Mouse (Mus musculus): ENCODE measurements around the gene Camkk2. TPM values are rescaled to one million over a fixed set of nuclear protein-coding genes. Genes with fewer than 3 reads are reported as not detected.
A peak's percentile ranks its signal among the peaks of the same experiment; 100 is the strongest.

Gene Camkk2
- polyA plus RNA-seq (2015; fragmentation: Nextera tagmentation; extraction: Ambion mirVana): 70.7 and 75.6 TPM in 2 replicates

DNA sequence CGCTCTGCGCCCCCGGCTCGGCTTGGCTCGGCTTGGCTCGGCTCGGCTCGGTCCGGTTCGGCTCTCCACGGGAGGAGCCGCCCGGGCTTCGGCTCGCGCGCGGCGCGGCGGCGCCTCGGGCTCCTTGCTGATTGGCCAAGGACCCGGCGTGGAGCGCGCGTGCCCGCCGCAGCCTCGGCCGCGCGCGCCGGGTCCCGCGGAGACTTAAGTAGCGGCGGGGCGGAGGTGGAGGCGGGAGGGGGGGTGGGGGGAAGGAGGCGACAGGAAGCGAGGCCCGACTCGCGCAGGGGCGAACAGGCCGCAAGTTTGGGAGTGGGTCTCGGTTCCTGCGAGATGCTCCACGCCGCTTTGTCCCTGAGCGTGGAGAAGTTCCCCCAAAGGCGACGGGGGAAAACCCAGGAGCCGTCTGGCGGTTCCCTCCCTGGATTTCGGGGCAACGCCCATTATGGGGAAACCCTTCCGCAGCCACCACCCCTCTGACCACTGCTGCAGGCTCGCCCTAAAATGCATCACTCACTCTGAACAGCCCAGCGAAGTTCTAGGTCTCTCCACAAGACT is at the start of gene Camkk2:
TSS of gene Camkk2 (minus strand) at position 133 of the 558 bp plus-strand sequence.
- peaks cover 19% of the 10 kb centered on the region for H3K4me1 ChIP-seq (replicated peaks; ENCODE audit: control insufficient read depth, insufficient read depth, low read length)
- 0% methylated on average over 38 of the region's 63 CpGs for WGBS
- H3K36me3 ChIP-seq (ENCODE audit: control insufficient read depth, insufficient read depth): no peaks in the 10 kb centered on the region
- peak; percentile 90 for ATAC-seq
- H3K9ac ChIP-seq (replicated peaks; ENCODE audit: low read depth, low read length): peak within 1 kb of the TSS; percentile 89
- H3K27ac ChIP-seq (ENCODE audit: low read length): peak within 1 kb of the TSS; percentile 31; the same call in 1 of the 2 replicates
- H3K4me2 ChIP-seq (ENCODE audit: low read length): peak within 1 kb of the TSS; percentile 88
- no peaks in the 10 kb centered on the region for H3K9me3 ChIP-seq (ENCODE audit: control insufficient read depth, low read length)
- H3K27me3 ChIP-seq (replicated peaks; ENCODE audit: control insufficient read depth, insufficient read depth, low read length): no peaks in the 10 kb centered on the region
- H3K4me3 ChIP-seq (replicated peaks; ENCODE audit: low read length): peak within 1 kb of the TSS; percentile 79

DNA sequence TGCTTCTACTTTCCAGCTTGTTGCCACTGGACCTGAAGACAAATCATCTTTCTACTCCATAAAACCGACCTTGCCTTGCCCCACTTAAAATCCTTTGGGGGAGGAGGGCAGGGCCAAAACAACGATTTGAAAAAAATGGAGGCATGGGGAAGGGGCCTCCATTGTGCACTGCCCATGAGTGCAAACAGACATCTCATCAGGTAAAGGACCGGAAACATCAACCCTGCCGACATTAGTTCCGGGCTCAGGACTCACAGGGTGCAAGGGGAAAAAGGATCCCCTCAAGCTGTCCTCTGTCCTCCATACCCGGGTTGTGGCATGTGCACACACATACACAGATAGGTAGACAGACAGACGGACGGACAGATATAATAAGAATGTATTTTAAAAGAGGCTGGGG is 45.9 kb upstream of the Camkk2 start:
- ATAC-seq: no peak
- H3K36me3 ChIP-seq (ENCODE audit: control insufficient read depth, insufficient read depth): no peaks in the 10 kb centered on the region
- 85% methylated on average over 8 of the region's 8 CpGs for WGBS

DNA sequence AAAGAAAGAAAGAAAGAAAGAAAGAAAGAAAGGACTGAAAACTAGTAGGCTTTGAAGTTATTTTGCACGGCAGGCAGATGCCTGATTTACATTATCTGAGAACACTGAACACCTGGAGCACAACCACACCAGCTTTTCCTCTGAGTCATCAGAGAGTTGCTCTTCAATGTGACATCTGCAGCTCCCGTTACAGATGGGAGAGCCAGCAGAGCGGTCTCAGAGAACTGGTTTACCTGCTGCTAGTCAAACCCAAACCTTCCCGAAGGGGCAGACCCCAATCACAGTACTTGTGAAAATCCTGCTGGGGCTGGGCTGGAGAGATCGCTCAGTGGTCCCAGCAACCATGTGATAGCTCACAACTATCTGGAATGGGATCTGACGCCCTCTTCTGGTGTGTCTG is 45.2 kb upstream of the Camkk2 start:
- Histone ChIP-seq H3K9me3 (ENCODE audit: control insufficient read depth, low read length) (no peaks in the 10 kb centered on the region), H3K4me1 (replicated peaks; ENCODE audit: control insufficient read depth, insufficient read depth, low read length) (peaks cover 9% of the 10 kb centered on the region), H3K9ac (replicated peaks; ENCODE audit: low read depth, low read length) (no peak overlapping the region), H3K4me3 (replicated peaks; ENCODE audit: low read length) (no peak overlapping the region), H3K27me3 (replicated peaks; ENCODE audit: control insufficient read depth, insufficient read depth, low read length) (no peaks in the 10 kb centered on the region), H3K27ac (ENCODE audit: low read length) (no peak overlapping the region), H3K36me3 (ENCODE audit: control insufficient read depth, insufficient read depth) (no peaks in the 10 kb centered on the region), H3K4me2 (ENCODE audit: low read length) (no peak overlapping the region)
- no peak for ATAC-seq
- WGBS: 79% methylated on average over 6 of the region's 6 CpGs

More for the DNA sequence above, 45.9 kb upstream of the Camkk2 start:
- Histone ChIP-seq H3K27me3 (replicated peaks; ENCODE audit: control insufficient read depth, insufficient read depth, low read length) (no peaks in the 10 kb centered on the region), H3K4me3 (replicated peaks; ENCODE audit: low read length) (no peak overlapping the region), H3K27ac (ENCODE audit: low read length) (no peak overlapping the region), H3K9me3 (ENCODE audit: control insufficient read depth, low read length) (no peaks in the 10 kb centered on the region), H3K4me1 (replicated peaks; ENCODE audit: control insufficient read depth, insufficient read depth, low read length) (peaks cover 2% of the 10 kb centered on the region), H3K4me2 (ENCODE audit: low read length) (no peak overlapping the region), H3K9ac (replicated peaks; ENCODE audit: low read depth, low read length) (no peak overlapping the region)

GRCm38 (mm10) chr5:122823976-122824375 is 44.8 kb upstream of the Camkk2 start:
- Histone ChIP-seq H3K27me3 (replicated peaks; ENCODE audit: control insufficient read depth, insufficient read depth, low read length) (no peaks in the 10 kb centered on the region), H3K9ac (replicated peaks; ENCODE audit: low read depth, low read length) (no peak overlapping the region), H3K4me3 (replicated peaks; ENCODE audit: low read length) (no peak overlapping the region), H3K4me2 (ENCODE audit: low read length) (no peak overlapping the region), H3K36me3 (ENCODE audit: control insufficient read depth, insufficient read depth) (peaks cover 3% of the 10 kb centered on the region; the same call in 1 of the 2 replicates), H3K4me1 (replicated peaks; ENCODE audit: control insufficient read depth, insufficient read depth, low read length) (peaks cover 12% of the 10 kb centered on the region), H3K9me3 (ENCODE audit: control insufficient read depth, low read length) (no peaks in the 10 kb centered on the region), H3K27ac (ENCODE audit: low read length) (no peak overlapping the region)
- no peak for ATAC-seq
- WGBS: 53% methylated on average over 1 of the region's 1 CpGs

DNA sequence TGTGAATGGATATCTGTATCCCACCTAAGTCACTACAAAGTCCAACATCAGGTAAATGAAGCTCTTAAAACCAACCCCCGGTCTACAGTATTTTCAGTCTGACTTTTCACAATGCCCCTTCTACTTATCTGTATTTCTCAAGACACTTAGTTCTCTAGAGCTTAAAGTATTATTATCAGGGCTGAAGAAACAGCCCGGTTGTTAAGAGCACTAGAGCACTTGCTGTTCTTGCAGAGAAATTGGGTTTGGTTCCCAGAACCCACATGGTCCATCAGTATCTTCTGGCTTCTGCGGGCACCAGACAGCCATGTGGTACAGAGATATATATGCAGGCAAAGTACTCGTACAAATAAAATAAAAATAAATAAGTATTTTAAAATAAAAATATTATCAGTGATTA is 43.2 kb upstream of the Camkk2 start:
- H3K9me3 ChIP-seq (ENCODE audit: control insufficient read depth, low read length): no peaks in the 10 kb centered on the region
- no peak for ATAC-seq
- no peak overlapping the region for H3K4me2 ChIP-seq (ENCODE audit: low read length)
- 91% methylated on average over 4 of the region's 4 CpGs for WGBS
- H3K4me3 ChIP-seq (replicated peaks; ENCODE audit: low read length): no peak overlapping the region
- H3K27ac ChIP-seq (ENCODE audit: low read length): no peak overlapping the region
- H3K9ac ChIP-seq (replicated peaks; ENCODE audit: low read depth, low read length): no peak overlapping the region
- H3K4me1 ChIP-seq (replicated peaks; ENCODE audit: control insufficient read depth, insufficient read depth, low read length): peaks cover 15% of the 10 kb centered on the region
- peaks cover 13% of the 10 kb centered on the region for H3K36me3 ChIP-seq (ENCODE audit: control insufficient read depth, insufficient read depth)
- H3K27me3 ChIP-seq (replicated peaks; ENCODE audit: control insufficient read depth, insufficient read depth, low read length): no peaks in the 10 kb centered on the region

DNA sequence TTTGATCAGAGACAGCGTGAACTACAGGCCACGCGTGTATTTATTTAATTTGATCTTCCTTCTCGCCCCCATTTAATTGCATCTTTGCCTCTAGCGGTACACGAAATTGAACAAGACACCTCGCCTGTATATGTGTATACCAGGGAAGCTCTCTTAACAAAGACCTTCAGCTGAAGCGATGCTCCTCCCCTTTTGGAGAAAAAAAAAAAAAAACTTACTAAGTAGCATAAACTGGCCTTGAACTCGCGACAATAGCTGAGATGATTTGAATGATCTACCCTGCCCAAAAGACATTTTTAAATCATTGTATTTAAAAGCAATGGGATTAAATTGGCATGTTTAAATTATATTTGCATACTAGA is 42.3 kb upstream of the Camkk2 start:
- Histone ChIP-seq H3K4me1 (replicated peaks; ENCODE audit: control insufficient read depth, insufficient read depth, low read length) (peaks cover 15% of the 10 kb centered on the region), H3K9ac (replicated peaks; ENCODE audit: low read depth, low read length) (peak overlapping the region; percentile 43; the same call in 1 of the 2 replicates), H3K4me3 (replicated peaks; ENCODE audit: low read length) (peak overlapping the region; percentile 92), H3K9me3 (ENCODE audit: control insufficient read depth, low read length) (no peaks in the 10 kb centered on the region), H3K36me3 (ENCODE audit: control insufficient read depth, insufficient read depth) (peaks cover 13% of the 10 kb centered on the region), H3K27ac (ENCODE audit: low read length) (peak overlapping the region; percentile 89), H3K4me2 (ENCODE audit: low read length) (peak overlapping the region; percentile 39), H3K27me3 (replicated peaks; ENCODE audit: control insufficient read depth, insufficient read depth, low read length) (no peaks in the 10 kb centered on the region)
- peak; percentile 58 for ATAC-seq
- WGBS: under 1% methylated on average over 10 of the region's 10 CpGs

GRCm38 (mm10) chr5:122820777-122821523 is 41.7 kb upstream of the Camkk2 start, which contains the start of gene Anapc5:
Gene Anapc5 (minus strand): TSS chr5:122821339.
- peaks cover 15% of the 10 kb centered on the region for H3K36me3 ChIP-seq (ENCODE audit: control insufficient read depth, insufficient read depth)
- peak; percentile 100 for ATAC-seq
- under 1% methylated on average over 55 of the region's 55 CpGs for WGBS

DNA sequence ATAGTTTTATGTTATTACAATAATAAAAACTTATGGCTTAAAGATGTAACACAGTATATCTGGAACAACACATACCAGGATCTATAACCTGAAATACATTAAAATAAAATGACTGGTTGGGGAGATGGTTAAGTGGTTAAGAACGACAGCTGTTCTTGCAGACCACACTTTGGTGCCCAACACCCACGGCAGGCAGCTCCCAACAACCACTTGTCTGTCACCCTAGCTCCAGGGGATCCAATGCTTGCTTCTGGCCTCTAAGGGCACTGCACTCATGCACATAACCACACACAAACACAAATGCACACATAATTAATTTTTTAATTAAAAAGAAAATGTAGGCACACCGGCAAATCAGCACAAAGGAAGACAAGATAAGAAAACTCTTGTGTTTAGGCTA is 33.5 kb upstream of the Camkk2 start:
- Histone ChIP-seq H3K27me3 (replicated peaks; ENCODE audit: control insufficient read depth, insufficient read depth, low read length) (no peaks in the 10 kb centered on the region), H3K27ac (ENCODE audit: low read length) (no peak overlapping the region), H3K4me1 (replicated peaks; ENCODE audit: control insufficient read depth, insufficient read depth, low read length) (no peaks in the 10 kb centered on the region; the same call in 1 of the 2 replicates), H3K9ac (replicated peaks; ENCODE audit: low read depth, low read length) (no peak overlapping the region), H3K4me2 (ENCODE audit: low read length) (no peak overlapping the region), H3K4me3 (replicated peaks; ENCODE audit: low read length) (no peak overlapping the region), H3K9me3 (ENCODE audit: control insufficient read depth, low read length) (no peaks in the 10 kb centered on the region), H3K36me3 (ENCODE audit: control insufficient read depth, insufficient read depth) (peaks cover 40% of the 10 kb centered on the region)
- WGBS: 85% methylated on average over 3 of the region's 3 CpGs
- ATAC-seq: no peak

More at GRCm38 (mm10) chr5:122820777-122821523, 41.7 kb upstream of the Camkk2 start, which contains the start of gene Anapc5:
- H3K27me3 ChIP-seq (replicated peaks; ENCODE audit: control insufficient read depth, insufficient read depth, low read length): no peaks in the 10 kb centered on the region
- peak within 1 kb of the TSS; percentile 94 for H3K27ac ChIP-seq (ENCODE audit: low read length)
- peak within 1 kb of the TSS; percentile 92 for H3K4me3 ChIP-seq (replicated peaks; ENCODE audit: low read length)
- peak within 1 kb of the TSS; percentile 81 for H3K9ac ChIP-seq (replicated peaks; ENCODE audit: low read depth, low read length)
- H3K9me3 ChIP-seq (ENCODE audit: control insufficient read depth, low read length): no peaks in the 10 kb centered on the region
- H3K4me2 ChIP-seq (ENCODE audit: low read length): peak within 1 kb of the TSS; percentile 65
- peaks cover 15% of the 10 kb centered on the region for H3K4me1 ChIP-seq (replicated peaks; ENCODE audit: control insufficient read depth, insufficient read depth, low read length)

GRCm38 (mm10) chr5:122811364-122812079 is 32.3 kb upstream of the Camkk2 start:
- Histone ChIP-seq H3K4me1 (replicated peaks; ENCODE audit: control insufficient read depth, insufficient read depth, low read length) (no peaks in the 10 kb centered on the region; the same call in 1 of the 2 replicates), H3K9me3 (ENCODE audit: control insufficient read depth, low read length) (no peaks in the 10 kb centered on the region), H3K9ac (replicated peaks; ENCODE audit: low read depth, low read length) (no peak overlapping the region), H3K4me3 (replicated peaks; ENCODE audit: low read length) (no peak overlapping the region), H3K27ac (ENCODE audit: low read length) (no peak overlapping the region), H3K36me3 (ENCODE audit: control insufficient read depth, insufficient read depth) (peaks cover 44% of the 10 kb centered on the region), H3K4me2 (ENCODE audit: low read length) (no peak overlapping the region), H3K27me3 (replicated peaks; ENCODE audit: control insufficient read depth, insufficient read depth, low read length) (no peaks in the 10 kb centered on the region)
- WGBS: 89% methylated on average over 9 of the region's 9 CpGs
- no peak for ATAC-seq
